Mouse (Mus musculus) hindbrain, embryonic 16.5 days (tissue): ENCODE results near the gene Olfr1177-ps. TPM values are rescaled to one million over a fixed set of nuclear protein-coding genes. Genes with fewer than 3 reads are reported as not detected.
A peak's percentile ranks its signal among the peaks of the same experiment; 100 is the strongest.

Experiments
- ATAC-seq: fragments of 200-750 bp; cut with Nextera tagmentation; 2 replicates; pipeline ENCODE4 v1.8.0; 2017; ENCODE audit warnings: moderate TSS enrichment, moderate library complexity
- H3K27ac ChIP-seq: fragments of 300-500 bp; sonication (generic); 2 replicates; pipeline ENCODE4 v1.5.1; 2014; ENCODE audit warnings: low read depth, mild to moderate bottlenecking, control low read depth, low read length, moderate library complexity
- H3K27me3 ChIP-seq: fragments of 300-500 bp; sonication (generic); replicated peaks from 2 replicates; pipeline ENCODE4 v1.6.1; 2014; ENCODE audit warnings: low read length; ENCODE audit not compliant: control insufficient read depth, insufficient read depth
- H3K36me3 ChIP-seq: fragments of 300-500 bp; sonication (generic); 2 replicates; pipeline ENCODE4 v1.6.1; 2014; ENCODE audit warnings: mild to moderate bottlenecking, low read length, moderate library complexity, mixed read lengths; ENCODE audit not compliant: control insufficient read depth, insufficient read depth
- H3K4me1 ChIP-seq: fragments of 300-500 bp; sonication (generic); 2 replicates; pipeline ENCODE4 v1.6.1; 2014; ENCODE audit warnings: low read depth, low read length; ENCODE audit not compliant: control insufficient read depth, insufficient read depth
- H3K4me2 ChIP-seq: fragments of 300-500 bp; sonication (generic); 2 replicates; pipeline ENCODE4 v1.6.1; 2014; ENCODE audit warnings: mild to moderate bottlenecking, low read length, control low read depth, moderate library complexity
- H3K4me3 ChIP-seq: fragments of 300-500 bp; sonication (generic); 2 replicates; pipeline ENCODE4 v1.5.1; 2014; ENCODE audit warnings: mild to moderate bottlenecking, low read length, control low read depth, moderate library complexity
- H3K9ac ChIP-seq: fragments of 300-500 bp; sonication (generic); 2 replicates; pipeline ENCODE4 v1.6.1; 2014; ENCODE audit warnings: low read depth, mild to moderate bottlenecking, control low read depth, low read length, moderate library complexity
- H3K9me3 ChIP-seq: fragments of 300-500 bp; sonication (generic); 2 replicates; pipeline ENCODE4 v1.6.1; 2014; ENCODE audit warnings: mild to moderate bottlenecking, low read length, moderate library complexity; ENCODE audit not compliant: control insufficient read depth
- WGBS: fragments of 180-500 bp; shearing (Covaris S2); extraction: QIAGEN DNeasy Blood & Tissue Kit; methylation state at CpG from one replicate; pipeline ENCODE4 v1.1.7; 2014; 5-methylcytosine and 5-hydroxymethylcytosine counted together
- polyA plus RNA-seq: library from polyadenylated mRNA; unstranded; fragments of >200 nt; fragmentation: Nextera tagmentation; extraction: Ambion mirVana; gene quantifications from 2 replicates; pipeline ENCODE4 v1.2.1, GENCODE M21; 2015

Olfr1177-ps gene
- not detected in 2 replicates for polyA plus RNA-seq

- Histone ChIP-seq H3K36me3 (no peaks in the 10 kb centered on the region), H3K9ac (no peak within 1 kb of the TSS), H3K4me1 (no peaks in the 10 kb centered on the region), H3K27me3 (no peaks in the 10 kb centered on the region), H3K27ac (no peak within 1 kb of the TSS), H3K4me2 (no peak within 1 kb of the TSS), H3K9me3 (no peaks in the 10 kb centered on the region), H3K4me3 (no peak within 1 kb of the TSS)
- ATAC-seq: no peak
- 73% methylated on average over 1 of the region's 1 CpGs for WGBS
These were observed at the start of gene Olfr1177-ps for GRCm38 (mm10) chr2:88346392-88346791. Gene Olfr1177-ps, minus strand, starts transcription at chr2:88346492.

GRCm38 (mm10) chr2:88386762-88387161 lies 40.5 kb upstream of the Olfr1177-ps start, which contains the start of gene Olfr1178:
Gene Olfr1178, plus strand, starts transcription at chr2:88387062.
- Histone ChIP-seq H3K4me1 (no peaks in the 10 kb centered on the region), H3K9me3 (no peaks in the 10 kb centered on the region), H3K36me3 (no peaks in the 10 kb centered on the region), H3K4me2 (no peak within 1 kb of the TSS), H3K27ac (no peak within 1 kb of the TSS), H3K9ac (no peak within 1 kb of the TSS), H3K27me3 (no peaks in the 10 kb centered on the region), H3K4me3 (no peak within 1 kb of the TSS)
- no peak for ATAC-seq
- 88% methylated on average over 1 of the region's 1 CpGs for WGBS

- Histone ChIP-seq H3K4me3 (no peak overlapping the region), H3K9me3 (no peaks in the 10 kb centered on the region), H3K27me3 (no peaks in the 10 kb centered on the region), H3K9ac (no peak overlapping the region), H3K4me2 (no peak overlapping the region), H3K36me3 (no peaks in the 10 kb centered on the region), H3K27ac (no peak overlapping the region), H3K4me1 (no peaks in the 10 kb centered on the region)
- WGBS: under 1% methylated on average over 2 of the region's 2 CpGs
- ATAC-seq: peak; percentile 76
These were observed 10.0 kb upstream of the Olfr1177-ps start for GRCm38 (mm10) chr2:88356304-88356703.

- Histone ChIP-seq H3K4me1 (no peaks in the 10 kb centered on the region), H3K27ac (no peak within 1 kb of the TSS), H3K9me3 (no peaks in the 10 kb centered on the region), H3K36me3 (no peaks in the 10 kb centered on the region), H3K27me3 (no peaks in the 10 kb centered on the region), H3K4me3 (no peak within 1 kb of the TSS), H3K9ac (no peak within 1 kb of the TSS), H3K4me2 (no peak within 1 kb of the TSS)
- 63% methylated on average over 1 of the region's 1 CpGs for WGBS
- no peak for ATAC-seq
These were observed 9.9 kb downstream of the Olfr1177-ps start, which contains the start of gene Olfr1176 for GRCm38 (mm10) chr2:88336421-88336820. Gene Olfr1176, plus strand, starts transcription at chr2:88336721.

GRCm38 (mm10) chr2:88327115-88327514 lies 19.2 kb downstream of the Olfr1177-ps start, which contains the start of gene Olfr1175-ps:
Gene Olfr1175-ps, minus strand, starts transcription at chr2:88327215.
- H3K9me3 ChIP-seq: no peaks in the 10 kb centered on the region
- H3K27ac ChIP-seq: no peak within 1 kb of the TSS
- no peaks in the 10 kb centered on the region for H3K4me1 ChIP-seq
- ATAC-seq: no peak
- no peak within 1 kb of the TSS for H3K4me2 ChIP-seq
- no peak within 1 kb of the TSS for H3K9ac ChIP-seq
- H3K36me3 ChIP-seq: no peaks in the 10 kb centered on the region
- 88% methylated on average over 2 of the region's 2 CpGs for WGBS
- H3K4me3 ChIP-seq: no peak within 1 kb of the TSS
- H3K27me3 ChIP-seq: no peaks in the 10 kb centered on the region

- H3K4me1 ChIP-seq: no peaks in the 10 kb centered on the region
- no peaks in the 10 kb centered on the region for H3K36me3 ChIP-seq
- no peak within 1 kb of the TSS for H3K4me3 ChIP-seq
- no peak for ATAC-seq
- H3K9me3 ChIP-seq: no peaks in the 10 kb centered on the region
- H3K9ac ChIP-seq: no peak within 1 kb of the TSS
- H3K27ac ChIP-seq: no peak within 1 kb of the TSS
- no peak within 1 kb of the TSS for H3K4me2 ChIP-seq
- WGBS: 91% methylated on average over 4 of the region's 4 CpGs
- H3K27me3 ChIP-seq: no peaks in the 10 kb centered on the region
These were observed 31.3 kb downstream of the Olfr1177-ps start, which contains the start of gene Olfr1174-ps for GRCm38 (mm10) chr2:88315035-88315434. Gene Olfr1174-ps, minus strand, starts transcription at chr2:88315135.

Other genes with a start within 250 kb of the Olfr1177-ps start
- not detected in 2 replicates for gene Olfr1166, start 218.2 kb downstream of the Olfr1177-ps start, polyA plus RNA-seq
- not detected in 2 replicates for gene Olfr1167, start 191.3 kb downstream of the Olfr1177-ps start, polyA plus RNA-seq
- not detected in 2 replicates for gene Olfr1168, start 164.6 kb downstream of the Olfr1177-ps start, polyA plus RNA-seq
- gene Olfr1170, start 118.2 kb downstream of the Olfr1177-ps start, polyA plus RNA-seq: not detected in 2 replicates
- gene Olfr1173, start 66.6 kb downstream of the Olfr1177-ps start, polyA plus RNA-seq: not detected in 2 replicates
- gene Olfr1174-ps, start 31.4 kb downstream of the Olfr1177-ps start, polyA plus RNA-seq: not detected in 2 replicates
- gene Olfr1175-ps, start 19.3 kb downstream of the Olfr1177-ps start, polyA plus RNA-seq: not detected in 2 replicates
- not detected in 2 replicates for gene Olfr1176, start 9.8 kb downstream of the Olfr1177-ps start, polyA plus RNA-seq
- not detected in 2 replicates for gene Olfr1178, start 40.6 kb upstream of the Olfr1177-ps start, polyA plus RNA-seq
- not detected in 2 replicates for gene Olfr1179, start 60.0 kb upstream of the Olfr1177-ps start, polyA plus RNA-seq
- not detected in 2 replicates for gene Olfr1180, start 72.7 kb upstream of the Olfr1177-ps start, polyA plus RNA-seq
- not detected in 2 replicates for gene Olfr1181, start 79.7 kb upstream of the Olfr1177-ps start, polyA plus RNA-seq
- gene Gm13757, start 102.6 kb upstream of the Olfr1177-ps start, polyA plus RNA-seq: not detected in 2 replicates
- gene Olfr1183, start 108.4 kb upstream of the Olfr1177-ps start, polyA plus RNA-seq: not detected in 2 replicates
- not detected in 2 replicates for gene Olfr1184, start 137.1 kb upstream of the Olfr1177-ps start, polyA plus RNA-seq
- gene Olfr1185-ps1, start 146.8 kb upstream of the Olfr1177-ps start, polyA plus RNA-seq: not detected in 2 replicates
- gene Olfr1186, start 172.1 kb upstream of the Olfr1177-ps start, polyA plus RNA-seq: not detected in 2 replicates
- gene Olfr1188, start 210.4 kb upstream of the Olfr1177-ps start, polyA plus RNA-seq: not detected in 2 replicates
- not detected in 2 replicates for gene Olfr1189, start 240.0 kb upstream of the Olfr1177-ps start, polyA plus RNA-seq